In the genomic region with DNA sequence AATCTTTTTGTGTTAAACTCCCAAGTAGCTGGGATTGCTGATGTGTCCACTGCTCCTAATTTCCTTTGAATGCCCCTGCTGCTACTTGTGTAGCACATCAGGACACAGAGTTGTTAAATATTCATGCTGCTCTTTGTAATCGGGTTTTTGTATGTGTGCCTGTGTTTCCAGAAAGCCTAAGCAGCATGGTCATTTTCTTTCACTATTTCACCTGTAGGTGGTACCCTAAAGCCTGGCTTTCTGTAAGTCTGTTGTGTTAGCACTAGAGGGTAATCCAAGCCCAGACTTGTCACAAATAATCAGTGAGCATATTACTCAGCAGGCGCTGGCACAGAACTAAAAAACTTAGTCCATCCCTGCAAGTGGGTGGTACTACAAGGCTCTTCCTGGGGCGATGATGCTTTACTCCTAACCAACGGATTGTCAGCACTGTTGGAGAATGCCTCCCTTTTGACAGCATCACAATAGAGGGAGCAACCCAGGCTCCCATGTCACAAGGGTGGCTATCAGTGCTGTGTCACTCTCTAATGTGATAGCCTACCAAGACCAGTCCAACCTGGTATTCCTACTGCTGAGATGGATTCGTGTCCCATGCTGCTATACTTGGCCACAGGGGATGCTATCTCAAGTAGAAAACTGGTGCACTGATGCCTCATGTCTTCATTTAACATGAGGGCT, we compare ENCODE assay signal across 8 mouse cellular contexts. TPM values are rescaled to one million over a fixed set of nuclear protein-coding genes. Genes with fewer than 3 reads are reported as not detected.
DNase-seq lines count a peak whose midpoint lies in the region; ATAC-seq lines count a peak whose summit lies in the region.
"Had no signal": no experiment of that assay in that cellular context is flagged by ENCODE, and none has a peak within 500 bp of the region (broad histone marks: within the 10 kb centered on the region; RNA-seq: fewer than 3 reads in every experiment).

No protein-coding gene starts in this region.

- peak; percentile 81 for DNase-seq in midbrain, embryonic 11.5 days (ENCODE audit: low spot score, missing footprints)
- DNase-seq in midbrain, embryonic 10.5 days (ENCODE audit: low spot score), result no peak
- DNase-seq in lung, postnatal 25 days (ENCODE audit: low spot score), result peak; percentile 65
- no peak for DNase-seq in urinary bladder, postnatal 25 days (ENCODE audit: low spot score)
- no peak for DNase-seq in gastrocnemius, postnatal 10 days

- H3K4me1 ChIP-seq in midbrain, embryonic 11.5 days (ENCODE audit: control insufficient read depth, insufficient read depth, low read length), result no peaks in the 10 kb centered on the region
- H3K4me1 ChIP-seq in midbrain, embryonic 10.5 days, result peaks cover 9% of the 10 kb centered on the region
- H3K4me1 ChIP-seq in forebrain, embryonic 15.5 days, result no peaks in the 10 kb centered on the region

- WGBS in midbrain, embryonic 11.5 days, result 44% methylated on average over 5 of the region's 5 CpGs
- whole genome bisulfite sequencing in midbrain, embryonic 10.5 days, result 50% methylated on average over 5 of the region's 5 CpGs
- whole genome bisulfite sequencing in forebrain, embryonic 15.5 days, result 33% methylated on average over 5 of the region's 5 CpGs

- no peak overlapping the region for H3K9ac ChIP-seq in midbrain, embryonic 11.5 days (ENCODE audit: low read length)
- H3K9ac ChIP-seq in forebrain, embryonic 15.5 days (replicated peaks), result no peak overlapping the region

- peak; percentile 63 for ATAC-seq in midbrain, embryonic 11.5 days (ENCODE audit: low FRiP score)
- peak; percentile 93 for ATAC-seq in activated CD4-positive, CD25-positive, alpha-beta regulatory T cell, adult 4 months
- peak; percentile 38 for ATAC-seq in forebrain, embryonic 15.5 days (replicated peaks)

- H3K4me3 ChIP-seq in midbrain, embryonic 11.5 days (ENCODE audit: low read depth, low read length), result no peak overlapping the region
- H3K4me3 ChIP-seq in midbrain, embryonic 10.5 days, result no peak overlapping the region
- H3K4me3 ChIP-seq in forebrain, embryonic 15.5 days, result no peak overlapping the region
- H3K4me3 ChIP-seq: erythroblast, embryonic 14.5 days had no signal

- H3K4me2 ChIP-seq in midbrain, embryonic 11.5 days, result no peak overlapping the region
- no peak overlapping the region for H3K4me2 ChIP-seq in forebrain, embryonic 15.5 days (replicated peaks)

- H3K27ac ChIP-seq in midbrain, embryonic 11.5 days (ENCODE audit: low read depth, low read length), result no peak overlapping the region
- H3K27ac ChIP-seq in midbrain, embryonic 10.5 days (replicated peaks), result no peak overlapping the region
- H3K27ac ChIP-seq in forebrain, embryonic 15.5 days (replicated peaks), result no peak overlapping the region

- H3K9me3 ChIP-seq in midbrain, embryonic 11.5 days (ENCODE audit: control insufficient read depth, low read length), result no peaks in the 10 kb centered on the region
- no peaks in the 10 kb centered on the region for H3K9me3 ChIP-seq in midbrain, embryonic 10.5 days (replicated peaks)
- no peaks in the 10 kb centered on the region for H3K9me3 ChIP-seq in forebrain, embryonic 15.5 days

- no peaks in the 10 kb centered on the region for H3K27me3 ChIP-seq in midbrain, embryonic 11.5 days (ENCODE audit: control insufficient read depth, insufficient read depth, low read length)
- no peaks in the 10 kb centered on the region for H3K27me3 ChIP-seq in midbrain, embryonic 10.5 days (ENCODE audit: low read depth, poor library complexity, severe bottlenecking)
- no peaks in the 10 kb centered on the region for H3K27me3 ChIP-seq in forebrain, embryonic 15.5 days

- H3K36me3 ChIP-seq in midbrain, embryonic 11.5 days (ENCODE audit: control insufficient read depth, insufficient read depth, low read length), result no peaks in the 10 kb centered on the region
- H3K36me3 ChIP-seq in midbrain, embryonic 10.5 days, result no peaks in the 10 kb centered on the region
- H3K36me3 ChIP-seq in forebrain, embryonic 15.5 days, result no peaks in the 10 kb centered on the region

RNA-seq across cellular contexts. Expression of a gene that starts 27.2 kb away (rescaled TPM):
- 23.6 and 23.8 TPM in 2 replicates for polyA plus RNA-seq in midbrain, embryonic 11.5 days (2014; fragmentation: Nextera tagmentation; extraction: Ambion mirVana)
- polyA plus RNA-seq in midbrain, embryonic 10.5 days (2016; fragmentation: Nextera tagmentation; extraction: Ambion mirVana), result 24.2 and 24.6 TPM in 2 replicates
- polyA plus RNA-seq in activated CD4-positive, CD25-positive, alpha-beta regulatory T cell, adult 4 months (2017; shearing (Covaris generic)), result 10 to 100 TPM; 34.2 to 45.0 TPM
- 13.1 and 13.7 TPM in 2 replicates for polyA plus RNA-seq in forebrain, embryonic 15.5 days (2015; fragmentation: Nextera tagmentation; extraction: Ambion mirVana)
- total RNA-seq in gastrocnemius, postnatal 10 days (2021), result 1 to 10 TPM; 4.4 to 4.9 TPM

Comparison
In these comparisons a context has a peak if more than half of its experiments do, and no peak if none do; other contexts are left out.
1. DNase-seq: peak in midbrain, embryonic 11.5 days (single experiment) and lung, postnatal 25 days (single experiment); none in midbrain, embryonic 10.5 days (single experiment), urinary bladder, postnatal 25 days (single experiment) and gastrocnemius, postnatal 10 days (single experiment).
2. ATAC-seq: peak in every context shown above with its lines; median percentile 93 in activated CD4-positive, CD25-positive, alpha-beta regulatory T cell, adult 4 months; 63 in midbrain, embryonic 11.5 days; 38 in forebrain, embryonic 15.5 days.